Mouse (Mus musculus): ENCODE measurements at regions not wholly inside any gene's neighbourhood (a gene's known extent, or its start where the extent isn't known, plus 50 kb on each side); places are given as distances from the start of the nearest gene placed in this dataset.

- Histone ChIP-seq H3K4me3 (ENCODE audit: low read depth, low read length) (no peak overlapping the region), H3K36me3 (ENCODE audit: insufficient read depth, low read length) (no peaks in the 10 kb centered on the region), H3K4me2 (replicated peaks; ENCODE audit: low read depth, low read length) (peak overlapping the region; percentile 22; the same call in 1 of the 2 replicates), H3K9ac (replicated peaks; ENCODE audit: low read depth) (no peak overlapping the region), H3K4me1 (ENCODE audit: insufficient read depth, low read depth, low read length) (peaks cover 3% of the 10 kb centered on the region; the same call in 1 of the 2 replicates), H3K27ac (ENCODE audit: low read length) (peak overlapping the region; percentile 80), H3K27me3 (replicated peaks; ENCODE audit: insufficient read depth, low read length) (no peaks in the 10 kb centered on the region), H3K9me3 (ENCODE audit: low read length) (no peaks in the 10 kb centered on the region)
- ATAC-seq (peak; percentile 72), DNase-seq (ENCODE audit: low spot score) (peak; percentile 79)
- TF ChIP-seq CTCF (IDR thresholded peaks at IDR 0.05) = no peak
- no peak for TF ChIP-seq EP300 (IDR thresholded peaks at IDR 0.05)
- WGBS = 38% methylated on average over 6 of the region's 6 CpGs
These were observed 135.4 kb upstream of the Cdkn2b start for GRCm38 (mm10) chr4:89446156-89446716.

GRCm38 (mm10) chr4:89445214-89446155 is 134.6 kb upstream of the Cdkn2b start:
- Histone ChIP-seq H3K9me3 (ENCODE audit: low read length) (no peaks in the 10 kb centered on the region), H3K9ac (replicated peaks; ENCODE audit: low read depth) (no peak overlapping the region), H3K4me1 (ENCODE audit: insufficient read depth, low read depth, low read length) (peaks cover 3% of the 10 kb centered on the region; the same call in 1 of the 2 replicates), H3K4me2 (replicated peaks; ENCODE audit: low read depth, low read length) (peak overlapping the region; percentile 22; the same call in 1 of the 2 replicates), H3K27me3 (replicated peaks; ENCODE audit: insufficient read depth, low read length) (no peaks in the 10 kb centered on the region), H3K27ac (ENCODE audit: low read length) (peak overlapping the region; percentile 80), H3K36me3 (ENCODE audit: insufficient read depth, low read length) (no peaks in the 10 kb centered on the region), H3K4me3 (ENCODE audit: low read depth, low read length) (no peak overlapping the region)
- 13% methylated on average over 11 of the region's 11 CpGs for WGBS
- peak; percentile 89 for DNase-seq (ENCODE audit: low spot score)
- TF ChIP-seq CTCF (IDR thresholded peaks at IDR 0.05) (no peak), EP300 (IDR thresholded peaks at IDR 0.05) (peak; percentile 97)
- ATAC-seq = peak; percentile 85

GRCm38 (mm10) chr4:89442526-89442925 is 131.7 kb upstream of the Cdkn2b start:
- peaks cover 3% of the 10 kb centered on the region; the same call in 1 of the 2 replicates for H3K4me1 ChIP-seq (ENCODE audit: insufficient read depth, low read depth, low read length)
- 54% methylated on average over 1 of the region's 1 CpGs for WGBS

DNA sequence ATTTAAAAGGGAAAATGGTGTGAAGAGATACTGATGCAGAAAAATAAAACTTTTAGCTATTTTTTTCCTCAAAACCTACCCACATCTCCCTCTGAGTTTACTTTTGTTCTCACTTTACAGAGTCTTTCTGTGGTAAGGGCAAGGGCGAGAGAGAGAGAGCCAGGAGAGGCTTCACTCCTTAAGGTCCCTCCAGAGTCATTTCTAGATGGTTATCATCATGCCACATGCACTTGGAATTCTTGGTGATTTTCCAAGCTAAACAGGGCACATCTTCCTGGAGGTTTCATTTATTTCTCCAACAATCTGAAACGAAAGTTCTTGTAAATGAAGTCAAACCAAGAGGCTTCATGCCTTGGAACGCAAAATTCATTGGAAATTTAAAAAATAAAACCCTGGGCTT is 130.0 kb upstream of the Cdkn2b start:
- peak; percentile 53 for DNase-seq (ENCODE audit: low spot score)
- 37% methylated on average over 3 of the region's 3 CpGs for WGBS
- peak overlapping the region; percentile 22 for H3K27ac ChIP-seq (ENCODE audit: low read length)

More at GRCm38 (mm10) chr4:89442526-89442925, 131.7 kb upstream of the Cdkn2b start:
- Histone ChIP-seq H3K36me3 (ENCODE audit: insufficient read depth, low read length) (no peaks in the 10 kb centered on the region), H3K27me3 (replicated peaks; ENCODE audit: insufficient read depth, low read length) (no peaks in the 10 kb centered on the region), H3K4me2 (replicated peaks; ENCODE audit: low read depth, low read length) (no peak overlapping the region), H3K4me3 (ENCODE audit: low read depth, low read length) (no peak overlapping the region), H3K9ac (replicated peaks; ENCODE audit: low read depth) (no peak overlapping the region), H3K9me3 (ENCODE audit: low read length) (no peaks in the 10 kb centered on the region), H3K27ac (ENCODE audit: low read length) (peak overlapping the region; percentile 68; the same call in 1 of the 2 replicates)
- DNase-seq (ENCODE audit: low spot score) (peak; percentile 77), ATAC-seq (no peak)
- TF ChIP-seq CTCF (IDR thresholded peaks at IDR 0.05) (no peak), EP300 (IDR thresholded peaks at IDR 0.05) (peak; percentile 98)

DNA sequence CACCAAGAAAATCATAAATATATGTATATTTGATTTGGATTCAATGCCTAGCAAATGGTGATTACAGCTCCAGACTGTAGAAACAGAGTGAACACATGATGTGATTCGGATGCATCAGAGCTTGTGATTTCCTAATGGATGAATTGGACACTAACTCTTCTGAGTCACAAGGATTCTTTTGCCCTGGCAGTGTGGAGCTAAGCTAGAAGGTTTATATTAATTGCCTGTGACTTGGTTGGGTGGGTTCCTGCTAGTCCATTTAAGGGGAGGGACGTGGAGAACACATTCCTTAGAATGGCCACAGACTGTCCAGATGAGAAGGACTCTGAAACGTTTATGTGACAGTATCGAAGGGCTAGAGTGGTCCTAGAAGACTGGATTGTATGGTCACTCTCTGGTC is 129.5 kb upstream of the Cdkn2b start:
- Histone ChIP-seq H3K27ac (ENCODE audit: low read length) (peak overlapping the region; percentile 22), H3K36me3 (ENCODE audit: insufficient read depth, low read length) (no peaks in the 10 kb centered on the region), H3K4me2 (replicated peaks; ENCODE audit: low read depth, low read length) (no peak overlapping the region), H3K9ac (replicated peaks; ENCODE audit: low read depth) (no peak overlapping the region), H3K9me3 (ENCODE audit: low read length) (no peaks in the 10 kb centered on the region), H3K27me3 (replicated peaks; ENCODE audit: insufficient read depth, low read length) (no peaks in the 10 kb centered on the region), H3K4me3 (ENCODE audit: low read depth, low read length) (no peak overlapping the region), H3K4me1 (ENCODE audit: insufficient read depth, low read depth, low read length) (no peaks in the 10 kb centered on the region; the same call in 1 of the 2 replicates)
- DNase-seq (ENCODE audit: low spot score) = no peak
- TF ChIP-seq EP300 (IDR thresholded peaks at IDR 0.05) (no peak), CTCF (IDR thresholded peaks at IDR 0.05) (no peak)
- WGBS = 36% methylated on average over 4 of the region's 4 CpGs
- ATAC-seq = no peak

More for the DNA sequence above, 130.0 kb upstream of the Cdkn2b start:
- TF ChIP-seq EP300 (IDR thresholded peaks at IDR 0.05) (peak; percentile 90), CTCF (IDR thresholded peaks at IDR 0.05) (no peak)
- Histone ChIP-seq H3K4me2 (replicated peaks; ENCODE audit: low read depth, low read length) (no peak overlapping the region), H3K9me3 (ENCODE audit: low read length) (no peaks in the 10 kb centered on the region), H3K4me1 (ENCODE audit: insufficient read depth, low read depth, low read length) (no peaks in the 10 kb centered on the region; the same call in 1 of the 2 replicates), H3K4me3 (ENCODE audit: low read depth, low read length) (no peak overlapping the region), H3K9ac (replicated peaks; ENCODE audit: low read depth) (no peak overlapping the region), H3K27me3 (replicated peaks; ENCODE audit: insufficient read depth, low read length) (no peaks in the 10 kb centered on the region), H3K36me3 (ENCODE audit: insufficient read depth, low read length) (no peaks in the 10 kb centered on the region)
- ATAC-seq = 0 out of 2 replicates have a peak, but pooled peaks have one; percentile 22

- Histone ChIP-seq H3K9ac (replicated peaks; ENCODE audit: low read depth) (no peak overlapping the region), H3K4me2 (replicated peaks; ENCODE audit: low read depth, low read length) (no peak overlapping the region), H3K27ac (ENCODE audit: low read length) (no peak overlapping the region), H3K4me3 (ENCODE audit: low read depth, low read length) (no peak overlapping the region), H3K36me3 (ENCODE audit: insufficient read depth, low read length) (no peaks in the 10 kb centered on the region), H3K27me3 (replicated peaks; ENCODE audit: insufficient read depth, low read length) (no peaks in the 10 kb centered on the region), H3K4me1 (ENCODE audit: insufficient read depth, low read depth, low read length) (no peaks in the 10 kb centered on the region; the same call in 1 of the 2 replicates), H3K9me3 (ENCODE audit: low read length) (no peaks in the 10 kb centered on the region)
- ATAC-seq (no peak), DNase-seq (ENCODE audit: low spot score) (no peak)
- 86% methylated on average over 2 of the region's 2 CpGs for WGBS
- TF ChIP-seq CTCF (IDR thresholded peaks at IDR 0.05) (no peak), EP300 (IDR thresholded peaks at IDR 0.05) (no peak)
These were observed 127.8 kb upstream of the Cdkn2b start for GRCm38 (mm10) chr4:89438665-89439064.
